Mouse (Mus musculus): ENCODE measurements around the gene Cfap43.

Gene Cfap43

GRCm38 (mm10) chr19:47713457-47713856, 205.6 kb downstream of the Cfap43 start:
- no peak for DNase-seq (ENCODE audit: low spot score)

DNA sequence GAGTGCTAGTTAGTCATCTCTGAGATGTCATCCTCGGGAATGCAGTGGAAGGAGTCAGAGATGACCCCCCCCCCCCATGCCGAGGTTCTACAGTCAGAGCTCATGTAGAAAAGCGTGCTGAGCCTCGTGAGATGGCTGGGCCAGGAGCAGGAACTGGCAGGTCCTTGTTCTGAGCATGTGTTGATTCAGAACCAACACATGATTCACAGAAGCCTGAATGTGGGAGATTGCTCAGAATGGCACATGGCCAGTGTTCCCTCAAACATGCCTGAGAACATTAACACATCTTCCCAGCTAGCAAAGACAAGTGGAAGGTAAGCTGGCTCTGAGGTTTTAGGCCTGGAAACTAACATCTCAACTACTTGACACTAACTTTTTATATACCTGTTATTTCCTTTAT, 208.7 kb downstream of the Cfap43 start:
- DNase-seq (ENCODE audit: low spot score) = no peak

DNA sequence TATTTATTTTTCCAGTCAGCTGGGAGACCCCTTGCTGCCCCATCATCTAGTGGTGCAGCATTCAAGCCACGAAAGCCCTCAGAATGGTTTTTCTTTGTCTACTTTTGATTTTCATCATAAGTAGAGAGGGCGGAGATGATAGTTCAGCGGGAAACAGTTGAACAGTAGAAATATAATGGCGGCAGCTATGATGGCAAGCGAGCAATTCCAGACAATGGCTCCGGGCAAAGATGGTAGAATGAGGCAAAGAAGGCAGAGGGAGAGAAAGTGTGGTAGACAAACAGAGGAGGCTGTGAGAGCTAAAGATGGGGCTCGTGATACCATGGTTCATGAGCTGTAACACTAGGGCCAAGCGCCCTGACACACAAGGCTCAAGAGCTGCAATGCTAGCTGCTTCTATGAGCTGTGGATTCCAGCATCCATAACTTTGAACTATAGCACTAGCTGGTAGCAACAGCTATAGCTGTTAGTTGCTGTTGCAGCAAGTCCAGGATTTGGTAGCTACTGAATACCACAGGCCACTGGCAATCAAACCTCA, 213.2 kb downstream of the Cfap43 start:
- DNase-seq (ENCODE audit: low spot score) = no peak

DNA sequence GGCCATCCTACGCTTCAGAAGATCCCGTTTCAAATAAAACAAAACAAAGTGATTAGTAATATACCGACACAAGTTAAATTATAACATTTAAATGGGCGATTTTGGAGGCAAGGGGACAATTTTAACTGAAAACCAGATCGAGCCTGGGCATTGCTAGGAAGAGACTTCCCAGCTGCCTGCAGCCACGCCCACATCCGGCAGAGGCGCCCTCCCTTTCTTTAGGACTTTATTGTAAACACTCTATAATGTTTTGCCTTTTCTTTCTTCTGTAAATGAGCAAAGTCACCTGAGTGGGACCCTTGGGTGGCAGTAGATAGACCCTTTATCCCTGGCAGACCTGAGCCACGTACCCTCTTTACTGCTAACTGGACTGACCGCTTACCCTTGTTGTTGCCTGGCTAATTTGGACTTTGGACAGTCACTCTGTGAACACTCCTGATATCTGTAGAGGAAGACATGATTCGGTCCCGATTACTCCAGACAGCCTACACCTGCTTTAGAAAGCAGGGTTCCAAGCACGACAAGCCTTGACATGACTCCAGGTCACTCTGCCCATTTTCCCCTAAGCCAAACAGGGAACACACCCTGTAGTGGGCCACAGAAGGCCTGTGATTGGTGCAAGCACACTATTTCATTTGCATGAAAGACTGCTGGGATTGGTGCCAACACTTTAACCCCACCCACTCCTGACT, 213.9 kb downstream of the Cfap43 start:
- no peak for DNase-seq (ENCODE audit: low spot score)

GRCm38 (mm10) chr19:47700509-47700908, 218.6 kb downstream of the Cfap43 start:
- no peak for DNase-seq (ENCODE audit: low spot score)

DNA sequence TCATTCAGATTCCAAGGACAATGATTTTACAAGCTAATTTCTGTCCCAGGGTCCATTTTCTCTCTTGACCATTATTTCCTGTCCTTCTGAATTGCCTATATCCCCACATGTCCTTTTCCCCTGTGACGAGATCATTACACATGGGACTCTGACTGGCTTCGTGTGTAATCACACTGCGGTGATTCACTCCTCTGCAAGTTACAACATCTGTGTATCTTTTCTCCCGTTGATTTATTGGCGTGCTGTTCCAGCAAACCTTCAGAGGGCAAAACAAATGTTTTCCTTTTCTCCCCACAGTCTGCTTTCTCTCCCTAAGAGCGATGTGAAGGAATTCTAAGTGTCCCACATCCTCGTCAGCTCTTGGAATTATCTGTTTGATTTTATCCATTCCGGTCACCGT, 219.3 kb downstream of the Cfap43 start:
- peak; percentile 76 for DNase-seq (ENCODE audit: low spot score)

- DNase-seq (ENCODE audit: low spot score) = peak; percentile 10
Measured at GRCm38 (mm10) chr19:47698266-47698665, 220.8 kb downstream of the Cfap43 start.

DNA sequence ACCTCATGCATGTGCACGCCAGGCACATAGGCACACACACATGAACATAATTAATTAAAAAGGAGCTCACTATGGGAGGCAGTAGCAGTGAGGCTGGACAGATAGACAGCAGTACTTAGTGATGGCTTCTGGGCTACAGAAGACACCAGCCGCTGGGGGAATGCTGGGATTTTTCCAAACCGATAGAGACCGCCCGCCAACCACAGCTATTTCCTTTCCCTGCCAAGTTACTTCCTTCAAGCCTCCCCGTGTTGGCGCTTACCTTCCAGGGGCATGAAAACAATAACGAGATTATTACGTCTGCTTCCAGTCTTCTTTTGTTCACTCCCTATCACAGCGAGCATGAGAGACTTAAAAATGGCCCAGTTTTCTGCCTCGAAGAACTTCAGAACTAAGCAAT, 222.0 kb downstream of the Cfap43 start:
- DNase-seq (ENCODE audit: low spot score) = no peak

DNA sequence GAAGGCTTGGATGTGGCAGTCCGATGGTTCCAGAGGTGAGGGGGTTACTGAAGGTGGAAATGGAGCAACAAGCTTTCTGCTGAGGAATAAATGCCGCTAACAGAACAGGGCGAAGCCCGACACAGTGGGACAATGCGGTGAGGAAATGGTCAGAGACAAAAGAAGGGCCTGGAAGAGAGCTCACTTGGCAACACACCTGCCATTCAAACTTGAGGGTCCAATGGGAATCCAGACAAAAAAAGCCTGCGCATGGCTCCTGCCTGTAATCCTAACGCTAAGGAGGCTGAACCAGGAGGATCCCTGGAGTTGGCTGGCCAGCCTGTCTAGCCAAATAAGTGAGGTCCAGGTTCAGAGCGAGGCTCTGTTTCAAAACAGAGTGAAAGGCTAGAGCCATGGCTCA, 222.7 kb downstream of the Cfap43 start:
- DNase-seq (ENCODE audit: low spot score) = no peak

GRCm38 (mm10) chr19:47695725-47696124, 223.4 kb downstream of the Cfap43 start:
- no peak for DNase-seq (ENCODE audit: low spot score)

DNA sequence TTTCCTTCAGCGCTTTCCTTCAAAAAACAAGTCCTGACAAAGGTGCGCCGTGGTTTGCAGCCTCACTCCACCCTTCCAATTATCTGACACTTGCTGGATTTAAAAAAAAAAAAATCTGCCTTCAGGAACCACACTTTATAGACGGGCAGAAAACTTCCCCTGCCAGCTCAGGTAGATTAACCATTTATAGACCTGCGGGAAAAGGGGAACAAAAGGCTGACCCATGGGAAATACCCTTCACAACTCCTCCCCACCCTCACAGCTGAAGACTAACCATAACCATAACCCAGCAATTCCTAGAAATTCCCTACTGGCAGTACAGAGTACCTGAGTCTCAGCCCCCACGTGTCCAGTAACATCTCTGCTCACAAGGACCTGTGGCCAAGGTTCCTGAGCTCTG, 227.1 kb downstream of the Cfap43 start, which contains the start of gene Col17a1:
TSS of gene Col17a1 (minus strand) at position 101 of the 400 bp plus-strand sequence.
- no peak for DNase-seq (ENCODE audit: low spot score)

DNA sequence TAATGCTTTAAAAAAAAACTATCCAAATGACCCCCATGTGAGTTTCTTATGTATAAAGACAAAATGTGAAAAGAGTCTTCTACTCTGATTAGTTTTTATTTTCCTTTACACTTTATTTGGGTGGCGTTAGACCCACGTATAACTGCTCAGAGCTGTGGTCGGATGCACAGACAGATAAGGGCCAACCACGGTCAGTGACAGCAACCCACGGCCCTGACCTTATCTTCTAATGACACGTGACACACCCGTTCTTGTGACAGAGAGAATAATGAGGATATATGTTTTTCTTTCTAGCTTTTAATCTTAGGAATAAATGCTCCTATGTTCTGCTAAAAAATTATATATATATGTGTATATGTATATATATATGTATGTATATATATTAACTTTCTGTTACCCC, 229.5 kb downstream of the Cfap43 start:
- DNase-seq (ENCODE audit: low spot score) = no peak

All from adipocyte (in vitro differentiated cells).